Mouse (Mus musculus): Measurements from ENCODE around the gene Gpr156.

GRCm38 (mm10) chr16:37988211-37988865 lies 72.0 kb downstream of the Gpr156 start:
- TF ChIP-seq CTCF (IDR thresholded peaks at IDR 0.05; ENCODE audit: insufficient read depth, low read length), result no peak
- TF ChIP-seq POLR2A (IDR thresholded peaks at IDR 0.05; ENCODE audit: borderline replicate concordance, extremely low read depth, low read depth, low read length), result no peak
